Mouse (Mus musculus) lung, postnatal 0 days (tissue): ENCODE measurements at regions not wholly inside any gene's neighbourhood (a gene's known extent, or its start where the extent isn't known, plus 50 kb on each side); places are given as distances from the start of the nearest gene placed in this dataset.

Source experiments
- ATAC-seq: fragments of 200-750 bp; cut with Nextera tagmentation; 2 replicates; pipeline ENCODE4 v1.8.0; 2017; ENCODE audit warnings: moderate library complexity
- DNase-seq: peaks from one replicate; pipeline ENCODE4 v3.0.0-alpha.2; 2016; ENCODE audit warnings: low spot score
- H3K27ac ChIP-seq: fragments of 300-500 bp; sonication (generic); 2 replicates; pipeline ENCODE4 v1.5.1; 2014; ENCODE audit warnings: antibody characterized with exemption, mild to moderate bottlenecking, low read length, mixed read lengths
- H3K27me3 ChIP-seq: fragments of 300-500 bp; sonication (generic); replicated peaks from 2 replicates; pipeline ENCODE4 v1.6.1; 2014; ENCODE audit warnings: low read length, mixed read lengths; ENCODE audit not compliant: insufficient read depth
- H3K36me3 ChIP-seq: fragments of 300-500 bp; sonication (generic); 2 replicates; pipeline ENCODE4 v1.6.1; 2014; ENCODE audit warnings: low read length, mixed read lengths; ENCODE audit not compliant: insufficient read depth
- H3K4me1 ChIP-seq: fragments of 300-500 bp; sonication (generic); 2 replicates; pipeline ENCODE4 v1.6.1; 2014; ENCODE audit warnings: antibody characterized with exemption, low read depth, low read length, mixed read lengths; ENCODE audit not compliant: insufficient read depth
- H3K4me2 ChIP-seq: fragments of 300-500 bp; sonication (generic); replicated peaks from 2 replicates; pipeline ENCODE4 v1.6.1; 2014; ENCODE audit warnings: low read depth, mild to moderate bottlenecking, low read length, moderate library complexity, mixed read lengths
- H3K4me3 ChIP-seq: fragments of 300-500 bp; sonication (generic); 2 replicates; pipeline ENCODE4 v1.5.1; 2014; ENCODE audit warnings: low read depth, low read length
- H3K9ac ChIP-seq: fragments of 300-500 bp; sonication (generic); replicated peaks from 2 replicates; pipeline ENCODE4 v1.6.1; 2014; ENCODE audit warnings: low read depth, mild to moderate bottlenecking
- H3K9me3 ChIP-seq: fragments of 300-500 bp; sonication (generic); 2 replicates; pipeline ENCODE4 v1.6.1; 2016; ENCODE audit warnings: low read length, mixed read lengths
- CTCF ChIP-seq: IDR thresholded peaks from 2 replicates; pipeline ENCODE4 v1.5.1; 2016; ENCODE audit warnings: antibody characterized with exemption, mild to moderate bottlenecking
- EP300 ChIP-seq: IDR thresholded peaks from 2 replicates; pipeline ENCODE4 v1.6.1; 2016; ENCODE audit warnings: antibody characterized with exemption, mild to moderate bottlenecking, control low read depth
- WGBS: fragments of 180-500 bp; shearing (Covaris S2); extraction: QIAGEN DNeasy Blood & Tissue Kit; methylation state at CpG from one replicate; pipeline ENCODE4 v1.1.7; 2014; 5-methylcytosine and 5-hydroxymethylcytosine counted together

DNA sequence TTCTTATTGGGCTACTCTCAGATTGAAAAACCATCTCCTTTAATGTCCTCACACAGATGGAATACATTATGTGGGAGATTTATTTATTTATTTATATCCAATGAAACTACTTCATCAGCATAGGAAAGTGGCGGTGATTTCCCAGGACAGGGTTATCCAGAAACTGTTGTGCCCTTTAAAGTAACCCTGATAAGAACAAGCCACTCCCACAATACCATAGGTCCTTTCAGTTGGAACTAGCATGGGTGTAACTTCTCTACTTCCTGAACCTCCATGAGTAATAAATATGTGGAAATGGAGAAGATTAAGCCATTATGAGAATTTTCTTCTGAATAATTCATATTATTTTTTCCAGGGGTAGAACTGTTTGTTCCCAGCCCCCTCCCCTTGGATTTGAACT is 52.7 kb upstream of the Jag1 start:
- 84% methylated on average over 1 of the region's 1 CpGs for WGBS
- no peak for DNase-seq
- Histone ChIP-seq H3K4me2 (no peak overlapping the region), H3K4me3 (no peak overlapping the region), H3K36me3 (no peaks in the 10 kb centered on the region), H3K27ac (no peak overlapping the region), H3K9me3 (no peaks in the 10 kb centered on the region), H3K4me1 (no peaks in the 10 kb centered on the region), H3K27me3 (no peaks in the 10 kb centered on the region), H3K9ac (no peak overlapping the region)
- ATAC-seq, result no peak
- TF ChIP-seq EP300, result no peak
- TF ChIP-seq CTCF, result no peak

DNA sequence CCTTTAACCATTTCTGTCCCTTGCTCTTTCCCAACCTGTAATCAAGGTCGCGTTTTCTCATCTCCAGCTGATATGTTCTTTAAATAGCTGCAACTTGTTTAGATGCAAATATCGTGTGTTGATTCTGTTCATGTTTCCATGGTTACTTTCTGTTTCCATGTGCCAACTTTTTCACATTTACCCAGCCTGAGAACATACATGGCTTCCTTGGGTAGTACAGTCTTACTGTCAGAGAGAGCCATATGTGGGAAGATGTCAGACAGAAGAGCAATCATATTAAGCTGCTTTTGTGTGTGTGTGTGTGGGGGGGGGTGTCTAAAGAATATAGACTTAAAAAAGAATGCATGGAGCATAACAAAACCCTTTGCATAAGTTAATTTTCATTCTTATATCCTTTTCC is 52.2 kb upstream of the Jag1 start:
- H3K27me3 ChIP-seq, result no peaks in the 10 kb centered on the region
- TF ChIP-seq CTCF (no peak), EP300 (no peak)
- no peaks in the 10 kb centered on the region for H3K9me3 ChIP-seq
- WGBS, result 70% methylated on average over 3 of the region's 3 CpGs
- no peak overlapping the region for H3K9ac ChIP-seq
- no peak overlapping the region for H3K4me3 ChIP-seq
- ATAC-seq, result no peak
- DNase-seq, result no peak
- no peaks in the 10 kb centered on the region for H3K4me1 ChIP-seq
- H3K4me2 ChIP-seq, result no peak overlapping the region
- no peak overlapping the region for H3K27ac ChIP-seq
- no peaks in the 10 kb centered on the region for H3K36me3 ChIP-seq
